Mouse (Mus musculus) midbrain, postnatal 0 days (tissue): ENCODE results near the gene Insrr. TPM values are rescaled to one million over a fixed set of nuclear protein-coding genes. Genes with fewer than 3 reads are reported as not detected.

Experiments
- ATAC-seq: fragments of 200-750 bp; cut with Nextera tagmentation; 2 replicates; pipeline ENCODE4 v1.8.0; 2017; ENCODE audit warnings: moderate number of reproducible peaks, mild to moderate bottlenecking, moderate TSS enrichment, moderate library complexity; ENCODE audit not compliant: low FRiP score
- DNase-seq: peaks from one replicate; pipeline ENCODE4 v3.0.0-alpha.2; 2015; ENCODE audit warnings: low spot score
- H3K27ac ChIP-seq: fragments of 300-500 bp; sonication (generic); 2 replicates; pipeline ENCODE4 v1.5.1; 2014; ENCODE audit warnings: low read depth, mild to moderate bottlenecking, low read length, mixed read lengths
- H3K27me3 ChIP-seq: fragments of 300-500 bp; sonication (generic); 2 replicates; pipeline ENCODE4 v1.6.1; 2014; ENCODE audit warnings: low read length, control low read depth, mixed read lengths; ENCODE audit not compliant: insufficient read depth
- H3K36me3 ChIP-seq: fragments of 300-500 bp; sonication (generic); 2 replicates; pipeline ENCODE4 v1.6.1; 2014; ENCODE audit warnings: low read length, control low read depth, mixed read lengths; ENCODE audit not compliant: insufficient read depth
- H3K4me1 ChIP-seq: fragments of 300-500 bp; sonication (generic); 2 replicates; pipeline ENCODE4 v1.6.1; 2014; ENCODE audit warnings: mild to moderate bottlenecking, control low read depth, antibody characterized with exemption, low read length, mixed read lengths; ENCODE audit not compliant: insufficient read depth
- H3K4me2 ChIP-seq: fragments of 300-500 bp; sonication (generic); 2 replicates; pipeline ENCODE4 v1.6.1; 2014; ENCODE audit warnings: low read depth, mild to moderate bottlenecking, low read length, mixed read lengths; ENCODE audit not compliant: poor library complexity, severe bottlenecking
- H3K4me3 ChIP-seq: fragments of 300-500 bp; sonication (generic); 2 replicates; pipeline ENCODE4 v1.5.1; 2014; ENCODE audit warnings: low read depth, mild to moderate bottlenecking, low read length, moderate library complexity
- H3K9ac ChIP-seq: fragments of 300-500 bp; sonication (generic); replicated peaks from 2 replicates; pipeline ENCODE4 v1.6.1; 2014; ENCODE audit warnings: mild to moderate bottlenecking, low read length, moderate library complexity, mixed read lengths; ENCODE audit not compliant: poor library complexity, severe bottlenecking
- H3K9me3 ChIP-seq: fragments of 300-500 bp; sonication (generic); 2 replicates; pipeline ENCODE4 v1.6.1; 2016; ENCODE audit warnings: low read length, control low read depth
- CTCF ChIP-seq: IDR thresholded peaks from 2 replicates; pipeline ENCODE4 v1.5.1; 2016; ENCODE audit warnings: antibody characterized with exemption, mild to moderate bottlenecking
- WGBS: fragments of 180-500 bp; shearing (Covaris S2); extraction: QIAGEN DNeasy Blood & Tissue Kit; methylation state at CpG from one replicate; pipeline ENCODE4 v1.1.7; 2014; 5-methylcytosine and 5-hydroxymethylcytosine counted together
- polyA plus RNA-seq: library from polyadenylated mRNA; unstranded; fragments of >200 nt; fragmentation: Nextera tagmentation; extraction: Ambion mirVana; gene quantifications from 2 replicates; pipeline ENCODE4 v1.2.1, GENCODE M21; 2015
- total RNA-seq: library from RNA; depleted of rRNA; stranded (reverse); fragments of >200 nt; gene quantifications from 2 replicates; pipeline ENCODE4 v1.2.3, GENCODE M21; 2014

The Insrr gene
- total and polyA plus RNA-seq, 2 experiments from 2014 or later = 0.16 to 0.25 TPM

- Histone ChIP-seq H3K4me2 (no peak overlapping the region), H3K27me3 (no peaks in the 10 kb centered on the region), H3K9me3 (no peaks in the 10 kb centered on the region), H3K4me1 (no peaks in the 10 kb centered on the region), H3K9ac (no peak overlapping the region), H3K27ac (no peak overlapping the region), H3K36me3 (no peaks in the 10 kb centered on the region), H3K4me3 (no peak overlapping the region)
- ATAC-seq (no peak), DNase-seq (no peak)
- TF ChIP-seq CTCF = no peak
- 90% methylated on average over 4 of the region's 4 CpGs for WGBS
Measured at GRCm38 (mm10) chr3:87844981-87845380, 48.2 kb downstream of the Insrr start.

- DNase-seq (no peak), ATAC-seq (no peak)
- H3K9me3 ChIP-seq = no peaks in the 10 kb centered on the region
- no peak overlapping the region for H3K27ac ChIP-seq
- H3K4me3 ChIP-seq = no peak overlapping the region
- no peaks in the 10 kb centered on the region for H3K36me3 ChIP-seq
- H3K27me3 ChIP-seq = no peaks in the 10 kb centered on the region
- no peak overlapping the region for H3K4me2 ChIP-seq
- no peaks in the 10 kb centered on the region for H3K4me1 ChIP-seq
- H3K9ac ChIP-seq = no peak overlapping the region
- WGBS = 71% methylated on average over 4 of the region's 4 CpGs
- no peak for TF ChIP-seq CTCF
Measured at GRCm38 (mm10) chr3:87846186-87846585, 49.4 kb downstream of the Insrr start.

GRCm38 (mm10) chr3:87846650-87847110, 49.9 kb downstream of the Insrr start, which contains the start of gene Sh2d2a:
TSS of gene Sh2d2a (plus strand) at chr3:87846755.
- no peak within 1 kb of the TSS for H3K4me3 ChIP-seq
- ATAC-seq (no peak), DNase-seq (no peak)
- no peak within 1 kb of the TSS for H3K9ac ChIP-seq
- H3K27ac ChIP-seq = no peak within 1 kb of the TSS
- TF ChIP-seq CTCF = no peak
- H3K9me3 ChIP-seq = no peaks in the 10 kb centered on the region
- WGBS = 85% methylated on average over 7 of the region's 7 CpGs
- H3K4me1 ChIP-seq = no peaks in the 10 kb centered on the region
- H3K4me2 ChIP-seq = no peak within 1 kb of the TSS
- no peaks in the 10 kb centered on the region for H3K27me3 ChIP-seq
- H3K36me3 ChIP-seq = no peaks in the 10 kb centered on the region

- WGBS = 73% methylated on average over 5 of the region's 5 CpGs
- no peaks in the 10 kb centered on the region for H3K9me3 ChIP-seq
- DNase-seq (no peak), ATAC-seq (no peak)
- H3K4me3 ChIP-seq = no peak overlapping the region
- no peak overlapping the region for H3K27ac ChIP-seq
- no peak for TF ChIP-seq CTCF
- H3K36me3 ChIP-seq = no peaks in the 10 kb centered on the region
- no peaks in the 10 kb centered on the region for H3K4me1 ChIP-seq
- no peak overlapping the region for H3K9ac ChIP-seq
- H3K4me2 ChIP-seq = no peak overlapping the region
- no peaks in the 10 kb centered on the region for H3K27me3 ChIP-seq
Measured at GRCm38 (mm10) chr3:87847680-87848079, 50.9 kb downstream of the Insrr start.

GRCm38 (mm10) chr3:87849117-87849516, 52.4 kb downstream of the Insrr start:
- no peak for TF ChIP-seq CTCF
- Histone ChIP-seq H3K9ac (no peak overlapping the region), H3K4me1 (no peaks in the 10 kb centered on the region), H3K27me3 (no peaks in the 10 kb centered on the region), H3K36me3 (no peaks in the 10 kb centered on the region), H3K4me2 (no peak overlapping the region), H3K9me3 (no peaks in the 10 kb centered on the region), H3K27ac (no peak overlapping the region), H3K4me3 (no peak overlapping the region)
- 82% methylated on average over 14 of the region's 14 CpGs for WGBS
- no peak for ATAC-seq
- DNase-seq = no peak

- Histone ChIP-seq H3K9me3 (no peaks in the 10 kb centered on the region), H3K27me3 (no peaks in the 10 kb centered on the region), H3K27ac (no peak overlapping the region), H3K36me3 (peaks cover 26% of the 10 kb centered on the region), H3K4me1 (no peaks in the 10 kb centered on the region), H3K9ac (no peak overlapping the region), H3K4me2 (no peak overlapping the region), H3K4me3 (no peak overlapping the region)
- TF ChIP-seq CTCF = no peak
- DNase-seq (peak; percentile 17), ATAC-seq (no peak)
- 74% methylated on average over 7 of the region's 7 CpGs for WGBS
Measured at GRCm38 (mm10) chr3:87854795-87855568, 58.2 kb downstream of the Insrr start.
